Mouse (Mus musculus): Measurements from ENCODE around the gene Hat1.

- TF ChIP-seq CTCF (IDR thresholded peaks at IDR 0.05; ENCODE audit: borderline replicate concordance, insufficient read depth, low read length), result no peak
- TF ChIP-seq POLR2A (IDR thresholded peaks at IDR 0.05; ENCODE audit: low read depth, low read length), result no peak
These were observed 34.7 kb upstream of the Hat1 start for GRCm38 (mm10) chr2:71354055-71354425.
